Mouse (Mus musculus): ENCODE data around the gene Rp9. TPM values are rescaled to one million over a fixed set of nuclear protein-coding genes. Genes with fewer than 3 reads are reported as not detected.

Gene Rp9
- polyA plus RNA-seq, 1 experiment from 2014 or later, result 66.0 TPM

DNA sequence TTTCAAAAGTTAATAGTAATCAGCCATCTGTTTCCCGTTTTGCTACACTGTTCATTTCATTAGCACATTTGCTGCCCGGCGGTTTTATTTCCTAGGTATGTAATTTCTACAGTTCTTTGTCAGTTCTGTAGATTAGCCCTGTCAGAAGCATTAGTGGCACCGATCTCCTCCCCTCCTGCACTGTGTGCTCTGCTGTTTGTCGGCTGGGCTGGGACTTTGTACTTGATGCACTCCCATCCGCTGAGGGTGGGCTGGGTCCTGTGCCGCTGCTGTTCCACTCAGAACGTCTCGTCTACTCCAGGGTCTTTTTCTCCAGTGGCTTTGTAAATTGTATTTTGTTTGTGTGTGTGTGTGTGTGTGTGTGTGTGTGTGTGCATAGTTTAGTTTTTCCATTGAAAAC, 19.4 kb upstream of the Rp9 start:
- Histone ChIP-seq H3K4me2 (ENCODE audit: low read length) (no peak overlapping the region), H3K27me3 (replicated peaks; ENCODE audit: control insufficient read depth, insufficient read depth, low read length) (no peaks in the 10 kb centered on the region), H3K4me3 (replicated peaks; ENCODE audit: low read length) (no peak overlapping the region), H3K36me3 (ENCODE audit: control insufficient read depth, insufficient read depth) (no peaks in the 10 kb centered on the region), H3K27ac (ENCODE audit: low read length) (no peak overlapping the region), H3K9me3 (ENCODE audit: control insufficient read depth, low read length) (no peaks in the 10 kb centered on the region), H3K4me1 (replicated peaks; ENCODE audit: control insufficient read depth, insufficient read depth, low read length) (0 out of 2 replicates have a peak, but pooled peaks cover 2% of the 10 kb centered on the region), H3K9ac (replicated peaks; ENCODE audit: low read depth, low read length) (no peak overlapping the region)
- 52% methylated on average over 9 of the region's 9 CpGs for WGBS
- ATAC-seq, result no peak

DNA sequence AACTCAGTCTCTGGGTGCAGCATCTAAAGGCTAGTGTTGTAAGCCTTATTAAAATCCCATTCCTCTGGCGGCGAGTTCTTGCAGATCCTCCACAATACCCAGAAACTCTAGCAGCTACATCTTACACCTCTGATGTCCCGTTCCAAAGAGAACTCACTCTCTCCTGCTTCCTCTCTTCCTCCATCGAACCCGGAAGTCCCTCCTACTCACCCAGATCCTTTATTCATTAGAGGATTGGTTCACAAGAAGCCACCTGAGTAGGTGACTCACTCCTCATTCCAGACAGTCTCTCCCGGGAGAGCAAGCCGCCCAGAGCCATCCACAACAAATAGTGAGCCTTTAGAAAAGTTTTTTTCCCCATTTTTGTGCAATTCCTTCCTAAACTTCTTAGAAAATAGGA, 16.7 kb upstream of the Rp9 start:
- WGBS, result 90% methylated on average over 7 of the region's 7 CpGs
- ATAC-seq, result no peak
- Histone ChIP-seq H3K27me3 (replicated peaks; ENCODE audit: control insufficient read depth, insufficient read depth, low read length) (no peaks in the 10 kb centered on the region), H3K36me3 (ENCODE audit: control insufficient read depth, insufficient read depth) (no peaks in the 10 kb centered on the region), H3K4me3 (replicated peaks; ENCODE audit: low read length) (no peak overlapping the region), H3K4me1 (replicated peaks; ENCODE audit: control insufficient read depth, insufficient read depth, low read length) (0 out of 2 replicates have a peak, but pooled peaks cover 2% of the 10 kb centered on the region), H3K9me3 (ENCODE audit: control insufficient read depth, low read length) (no peaks in the 10 kb centered on the region), H3K4me2 (ENCODE audit: low read length) (no peak overlapping the region), H3K9ac (replicated peaks; ENCODE audit: low read depth, low read length) (no peak overlapping the region), H3K27ac (ENCODE audit: low read length) (no peak overlapping the region)

DNA sequence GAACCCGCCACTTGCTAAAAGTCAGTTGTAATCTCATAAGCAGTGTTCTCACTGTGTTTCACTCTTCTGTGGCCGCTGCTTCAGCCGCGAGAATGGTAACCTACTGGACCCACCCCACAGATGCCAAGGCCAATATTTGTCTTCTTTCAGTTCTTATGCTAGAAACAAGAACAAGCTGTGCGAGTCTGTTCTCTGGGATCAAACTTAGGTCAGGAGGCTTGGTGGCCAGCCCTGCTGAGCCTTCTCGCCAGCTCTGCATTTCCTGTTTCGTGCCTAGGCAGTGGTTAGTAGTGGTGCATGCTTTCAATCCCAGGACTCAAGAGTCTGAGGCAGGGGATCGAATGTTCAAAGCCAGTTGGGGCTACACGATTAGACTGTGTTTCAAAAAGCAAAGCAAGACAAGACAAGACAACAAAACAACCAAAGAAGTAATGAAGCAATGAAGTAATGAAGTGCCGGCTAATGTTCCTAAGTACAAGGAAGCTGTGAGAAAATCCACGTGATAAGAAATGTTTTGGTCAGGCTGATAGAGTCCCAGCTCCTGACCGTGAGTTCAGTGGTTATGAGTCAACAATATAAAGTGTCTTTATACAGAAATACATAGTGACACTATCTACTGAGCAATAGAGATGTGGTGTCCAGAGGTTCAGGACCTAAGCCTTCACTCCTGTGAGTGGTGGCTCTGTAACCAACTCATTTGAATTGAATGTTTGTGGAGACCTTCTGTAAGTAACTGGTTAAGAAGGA, 15.2 kb upstream of the Rp9 start:
- Histone ChIP-seq H3K27ac (ENCODE audit: low read length) (no peak overlapping the region), H3K36me3 (ENCODE audit: control insufficient read depth, insufficient read depth) (no peaks in the 10 kb centered on the region), H3K4me1 (replicated peaks; ENCODE audit: control insufficient read depth, insufficient read depth, low read length) (0 out of 2 replicates have a peak, but pooled peaks cover 2% of the 10 kb centered on the region), H3K27me3 (replicated peaks; ENCODE audit: control insufficient read depth, insufficient read depth, low read length) (no peaks in the 10 kb centered on the region), H3K9me3 (ENCODE audit: control insufficient read depth, low read length) (no peaks in the 10 kb centered on the region), H3K4me2 (ENCODE audit: low read length) (no peak overlapping the region), H3K4me3 (replicated peaks; ENCODE audit: low read length) (no peak overlapping the region), H3K9ac (replicated peaks; ENCODE audit: low read depth, low read length) (no peak overlapping the region)
- 94% methylated on average over 12 of the region's 12 CpGs for WGBS
- ATAC-seq, result no peak

DNA sequence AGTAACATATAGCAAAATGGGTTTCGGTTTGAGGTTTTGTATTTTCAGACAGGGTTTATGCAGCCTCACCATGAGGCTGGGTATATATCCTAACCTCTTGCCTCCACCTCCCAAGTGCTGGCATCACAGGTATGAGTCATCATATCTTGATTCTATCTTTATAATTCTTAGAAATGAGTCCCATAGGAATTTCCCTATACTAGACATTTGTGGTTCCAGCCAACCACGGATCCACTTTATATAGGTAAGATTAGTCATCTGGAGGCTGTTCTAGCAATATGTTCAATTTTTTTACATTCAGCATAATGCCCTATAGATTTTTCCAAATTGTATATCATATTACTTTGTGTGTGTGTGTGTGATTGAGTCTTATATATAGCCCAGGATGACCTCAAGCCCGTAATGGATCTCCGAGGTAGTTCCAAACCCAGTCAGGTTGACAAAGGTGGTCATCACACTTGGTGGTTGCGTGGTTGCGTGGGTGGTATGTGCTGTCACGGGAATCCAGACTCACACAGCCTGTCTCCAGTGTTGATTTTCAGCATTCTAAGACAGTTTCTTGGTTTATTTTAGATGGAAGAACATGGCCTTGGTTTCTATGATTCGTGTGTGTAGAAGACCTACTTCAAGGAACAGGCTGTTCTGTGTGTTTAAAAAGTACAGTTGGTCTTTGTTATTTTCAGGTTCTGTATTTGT, 14.5 kb upstream of the Rp9 start:
- no peaks in the 10 kb centered on the region for H3K27me3 ChIP-seq (replicated peaks; ENCODE audit: control insufficient read depth, insufficient read depth, low read length)
- 95% methylated on average over 8 of the region's 8 CpGs for WGBS
- 0 out of 2 replicates have a peak, but pooled peaks cover 2% of the 10 kb centered on the region for H3K4me1 ChIP-seq (replicated peaks; ENCODE audit: control insufficient read depth, insufficient read depth, low read length)
- no peak for ATAC-seq
- no peak overlapping the region for H3K27ac ChIP-seq (ENCODE audit: low read length)
- no peak overlapping the region for H3K9ac ChIP-seq (replicated peaks; ENCODE audit: low read depth, low read length)
- H3K4me3 ChIP-seq (replicated peaks; ENCODE audit: low read length), result no peak overlapping the region
- no peaks in the 10 kb centered on the region for H3K36me3 ChIP-seq (ENCODE audit: control insufficient read depth, insufficient read depth)
- no peaks in the 10 kb centered on the region for H3K9me3 ChIP-seq (ENCODE audit: control insufficient read depth, low read length)
- no peak overlapping the region for H3K4me2 ChIP-seq (ENCODE audit: low read length)

DNA sequence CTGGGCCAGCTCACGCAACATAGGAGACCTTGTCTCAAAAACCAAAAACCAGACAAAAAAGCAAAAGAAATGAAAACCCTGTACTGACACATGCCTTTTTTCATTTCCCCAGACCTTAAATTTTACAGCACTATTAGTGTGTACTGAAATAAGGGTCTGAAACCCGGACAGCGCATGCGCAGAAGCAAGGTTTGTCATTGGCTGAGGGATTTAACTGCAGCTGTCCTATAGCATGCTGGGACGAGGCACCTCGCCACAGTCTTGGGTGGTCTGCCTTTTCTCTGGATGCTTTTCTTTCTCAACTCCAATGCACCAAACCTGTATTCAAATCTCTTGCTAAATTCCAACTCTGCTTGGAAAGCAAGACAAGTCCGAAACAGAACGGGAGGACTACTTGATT, 9.4 kb upstream of the Rp9 start:
- Histone ChIP-seq H3K9ac (replicated peaks; ENCODE audit: low read depth, low read length) (no peak overlapping the region), H3K9me3 (ENCODE audit: control insufficient read depth, low read length) (no peaks in the 10 kb centered on the region), H3K27me3 (replicated peaks; ENCODE audit: control insufficient read depth, insufficient read depth, low read length) (no peaks in the 10 kb centered on the region), H3K4me3 (replicated peaks; ENCODE audit: low read length) (no peak overlapping the region), H3K36me3 (ENCODE audit: control insufficient read depth, insufficient read depth) (no peaks in the 10 kb centered on the region), H3K4me1 (replicated peaks; ENCODE audit: control insufficient read depth, insufficient read depth, low read length) (peaks cover 8% of the 10 kb centered on the region), H3K4me2 (ENCODE audit: low read length) (no peak overlapping the region), H3K27ac (ENCODE audit: low read length) (no peak overlapping the region)
- 95% methylated on average over 8 of the region's 8 CpGs for WGBS
- ATAC-seq, result no peak

DNA sequence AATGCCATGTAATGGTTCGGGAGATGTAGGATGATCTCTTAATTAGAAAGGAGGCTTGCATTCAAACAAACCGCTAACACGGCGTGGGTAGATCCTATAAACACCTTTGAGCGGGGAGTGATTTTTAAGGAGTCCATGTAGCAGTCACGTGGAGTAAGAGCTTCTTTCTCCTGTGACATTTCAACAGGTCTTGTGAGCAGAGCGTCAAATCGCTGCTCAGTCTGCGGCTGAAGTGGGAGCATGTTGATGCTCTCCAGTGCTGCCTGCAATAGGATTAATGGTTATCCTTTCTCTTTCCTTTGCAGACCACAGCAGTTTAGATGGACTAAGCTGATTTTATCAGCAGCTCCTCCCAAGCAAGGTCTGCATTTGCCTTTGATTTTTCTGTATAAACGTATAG, 6.7 kb upstream of the Rp9 start:
- Histone ChIP-seq H3K27ac (ENCODE audit: low read length) (no peak overlapping the region; the same call in 1 of the 2 replicates), H3K4me2 (ENCODE audit: low read length) (peak overlapping the region; percentile 98), H3K9me3 (ENCODE audit: control insufficient read depth, low read length) (no peaks in the 10 kb centered on the region), H3K4me1 (replicated peaks; ENCODE audit: control insufficient read depth, insufficient read depth, low read length) (peaks cover 8% of the 10 kb centered on the region), H3K27me3 (replicated peaks; ENCODE audit: control insufficient read depth, insufficient read depth, low read length) (no peaks in the 10 kb centered on the region), H3K36me3 (ENCODE audit: control insufficient read depth, insufficient read depth) (no peaks in the 10 kb centered on the region), H3K4me3 (replicated peaks; ENCODE audit: low read length) (peak overlapping the region; percentile 79), H3K9ac (replicated peaks; ENCODE audit: low read depth, low read length) (peak overlapping the region; percentile 69)
- ATAC-seq, result peak; percentile 0; the same call in 1 of the 2 replicates
- 4% methylated on average over 10 of the region's 10 CpGs for WGBS

DNA sequence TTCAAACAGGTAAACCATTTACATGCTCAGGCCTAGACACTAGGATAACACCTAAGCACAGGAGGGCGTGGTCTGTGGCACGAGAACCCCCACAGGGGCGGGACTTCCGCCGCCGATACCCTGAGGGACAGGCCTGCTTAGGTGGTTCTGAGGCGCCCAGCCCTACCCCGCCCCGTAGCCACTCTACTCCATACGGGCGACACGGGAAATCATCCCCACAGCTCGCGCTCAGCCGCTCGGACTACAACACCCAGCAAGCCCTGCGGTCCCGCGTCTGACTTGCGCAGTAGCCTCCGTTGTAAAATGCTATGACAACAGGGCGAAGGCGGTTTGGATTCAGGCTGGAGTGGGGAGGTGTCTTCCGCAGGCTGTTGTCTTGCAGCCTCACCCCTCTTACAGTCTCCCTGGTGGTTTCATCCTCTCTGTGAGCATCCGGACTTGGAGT, 5.9 kb upstream of the Rp9 start, which contains the start of gene Bbs9:
Gene Bbs9 (plus strand): TSS at position 292 of the 445 bp plus-strand sequence.
- Histone ChIP-seq H3K27me3 (replicated peaks; ENCODE audit: control insufficient read depth, insufficient read depth, low read length) (no peaks in the 10 kb centered on the region), H3K9ac (replicated peaks; ENCODE audit: low read depth, low read length) (peak within 1 kb of the TSS; percentile 69), H3K4me3 (replicated peaks; ENCODE audit: low read length) (peak within 1 kb of the TSS; percentile 79), H3K4me1 (replicated peaks; ENCODE audit: control insufficient read depth, insufficient read depth, low read length) (peaks cover 8% of the 10 kb centered on the region), H3K9me3 (ENCODE audit: control insufficient read depth, low read length) (no peaks in the 10 kb centered on the region), H3K36me3 (ENCODE audit: control insufficient read depth, insufficient read depth) (no peaks in the 10 kb centered on the region), H3K27ac (ENCODE audit: low read length) (peak within 1 kb of the TSS; percentile 68), H3K4me2 (ENCODE audit: low read length) (peak within 1 kb of the TSS; percentile 98)
- ATAC-seq, result peak; percentile 99
- under 1% methylated on average over 25 of the region's 25 CpGs for WGBS

DNA sequence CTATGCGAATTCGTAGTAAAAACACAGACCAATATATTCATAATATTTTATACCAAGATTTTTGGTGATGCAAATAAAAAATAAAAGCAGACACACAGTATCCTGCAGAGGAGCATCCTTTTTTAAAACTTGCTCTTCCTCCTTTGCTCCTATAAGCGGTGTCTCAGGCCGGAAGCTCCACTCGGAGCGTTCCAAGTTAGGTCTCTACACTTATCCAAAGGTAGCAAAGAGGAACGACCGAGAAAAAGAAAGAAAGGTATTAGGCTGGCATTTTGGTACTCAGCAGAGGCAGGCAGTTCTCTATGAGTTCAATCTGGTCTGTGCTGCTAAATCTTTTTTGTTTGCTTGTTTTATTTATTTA, 664 bp downstream of the Rp9 start:
- Histone ChIP-seq H3K9ac (replicated peaks; ENCODE audit: low read depth, low read length) (no peak overlapping the region), H3K36me3 (ENCODE audit: control insufficient read depth, insufficient read depth) (no peaks in the 10 kb centered on the region), H3K27me3 (replicated peaks; ENCODE audit: control insufficient read depth, insufficient read depth, low read length) (no peaks in the 10 kb centered on the region), H3K4me3 (replicated peaks; ENCODE audit: low read length) (no peak overlapping the region), H3K4me1 (replicated peaks; ENCODE audit: control insufficient read depth, insufficient read depth, low read length) (peaks cover 7% of the 10 kb centered on the region), H3K27ac (ENCODE audit: low read length) (no peak overlapping the region), H3K9me3 (ENCODE audit: control insufficient read depth, low read length) (no peaks in the 10 kb centered on the region), H3K4me2 (ENCODE audit: low read length) (no peak overlapping the region)
- WGBS, result 82% methylated on average over 8 of the region's 8 CpGs
- no peak for ATAC-seq

DNA sequence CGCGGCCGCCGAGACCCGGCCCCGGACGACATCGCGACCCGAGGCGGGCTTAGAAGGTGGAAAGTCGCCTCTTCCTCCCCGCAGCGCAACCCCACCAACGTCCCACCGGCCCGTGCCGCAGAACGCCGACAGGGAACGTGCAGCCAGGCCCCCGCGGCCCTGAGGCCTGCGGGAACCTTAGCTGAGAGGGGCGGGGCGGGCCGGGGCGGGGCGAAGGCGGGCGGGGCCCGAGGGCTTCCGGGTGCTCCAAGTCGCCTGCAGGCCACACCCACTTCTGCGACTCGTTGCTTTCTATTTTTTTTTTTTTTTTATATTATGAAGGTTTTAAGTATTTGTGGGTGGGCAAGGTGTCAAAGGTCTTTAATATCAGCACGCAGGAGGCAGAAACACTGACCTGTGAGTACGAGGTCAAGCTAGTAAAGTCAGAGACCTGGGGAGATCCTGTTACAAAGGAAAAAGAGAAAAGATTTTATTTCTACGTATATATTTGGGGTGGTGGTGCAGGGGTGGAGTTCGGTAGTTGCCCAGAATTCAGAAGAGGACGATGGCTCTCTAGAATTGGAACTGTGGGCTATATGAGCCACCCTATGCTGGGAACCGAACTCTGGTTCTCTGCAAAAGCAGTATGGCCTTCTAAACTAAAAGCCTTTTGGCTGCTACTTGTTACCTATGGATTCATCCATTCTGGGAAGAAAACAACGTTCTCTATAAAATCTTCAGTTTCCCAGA, 1.2 kb downstream of the Rp9 start:
- Histone ChIP-seq H3K9ac (replicated peaks; ENCODE audit: low read depth, low read length) (peak overlapping the region; percentile 95), H3K27ac (ENCODE audit: low read length) (peak overlapping the region; percentile 89), H3K4me1 (replicated peaks; ENCODE audit: control insufficient read depth, insufficient read depth, low read length) (peaks cover 7% of the 10 kb centered on the region), H3K9me3 (ENCODE audit: control insufficient read depth, low read length) (no peaks in the 10 kb centered on the region), H3K36me3 (ENCODE audit: control insufficient read depth, insufficient read depth) (no peaks in the 10 kb centered on the region), H3K27me3 (replicated peaks; ENCODE audit: control insufficient read depth, insufficient read depth, low read length) (no peaks in the 10 kb centered on the region), H3K4me3 (replicated peaks; ENCODE audit: low read length) (peak overlapping the region; percentile 82), H3K4me2 (ENCODE audit: low read length) (peak overlapping the region; percentile 67)
- peak; percentile 92 for ATAC-seq
- 3% methylated on average over 42 of the region's 43 CpGs for WGBS

Data from forebrain, embryonic 16.5 days (tissue).